Mouse (Mus musculus): ENCODE data around the gene Klf11.

- no peak for TF ChIP-seq IRF4 (IDR thresholded peaks at IDR 0.05; ENCODE audit: low read depth, low read length)
- TF ChIP-seq MEF2A (IDR thresholded peaks at IDR 0.05; ENCODE audit: borderline replicate concordance, low read depth, low read length) = no peak
- no peak for TF ChIP-seq CTCF (conservative IDR thresholded peaks at IDR 0.05 in 1 of 2, IDR thresholded peaks at IDR 0.05 in 1 of 2; ENCODE audit: low read depth in 2 of 2, low read length in 2 of 2)
- no peak for TF ChIP-seq JUND (conservative IDR thresholded peaks at IDR 0.05; ENCODE audit: low read depth, low read length)
- TF ChIP-seq USF2 (conservative IDR thresholded peaks at IDR 0.05; ENCODE audit: low read depth, low read length) = no peak
Observed at GRCm38 (mm10) chr12:24645901-24646300, 5.2 kb upstream of the Klf11 start.
